ENCODE assay signal across 21 mouse cellular contexts in the genomic region with DNA sequence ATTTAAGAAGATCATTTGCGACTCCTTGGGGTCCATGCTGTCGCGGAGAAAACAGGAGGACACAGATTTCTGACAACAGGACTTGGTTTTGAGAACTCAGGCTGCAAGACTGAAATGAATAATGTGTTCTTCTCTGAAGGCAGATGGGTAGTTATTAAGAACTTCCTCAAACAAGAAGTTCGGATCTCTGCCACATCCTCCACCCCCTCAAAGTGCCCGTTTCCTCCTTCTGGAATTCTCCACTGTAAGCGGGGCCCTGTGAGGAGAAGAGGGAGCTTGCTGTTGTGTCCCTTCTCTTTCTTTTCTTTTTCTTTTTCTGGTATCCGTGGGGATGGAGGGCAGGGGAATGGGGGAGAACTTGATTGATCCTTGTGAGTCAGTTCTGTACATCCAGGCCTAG.
A peak's percentile ranks its signal among the peaks of the same experiment; 100 is the strongest.
DNase-seq lines count a peak whose midpoint lies in the region; ATAC-seq and TF ChIP-seq lines count a peak whose summit lies in the region.
"Had no signal": no experiment of that assay in that cellular context is flagged by ENCODE, and none has a peak within 500 bp of the region (broad histone marks: within the 10 kb centered on the region; RNA-seq: fewer than 3 reads in every experiment).

No protein-coding gene starts in this region.

- peaks cover 2% of the 10 kb centered on the region; the same call in 1 of the 2 replicates for H3K4me1 ChIP-seq in kidney, adult 2 months (ENCODE audit: control insufficient read depth, insufficient read depth, low read length)
- H3K4me1 ChIP-seq in lung, postnatal 0 days (ENCODE audit: insufficient read depth, low read depth, low read length), result no peaks in the 10 kb centered on the region
- H3K4me1 ChIP-seq: embryonic facial prominence, embryonic 15.5 days; heart, embryonic 12.5 days; hindbrain, embryonic 15.5 days had no signal

- no peak for TF ChIP-seq CTCF in kidney, adult 2 months (conservative IDR thresholded peaks at IDR 0.05; ENCODE audit: insufficient read depth, insufficient read length, low read depth, low read length)
- TF ChIP-seq CTCF in lung, postnatal 0 days (IDR thresholded peaks at IDR 0.05), result no peak

- H3K27me3 ChIP-seq in kidney, adult 2 months (replicated peaks; ENCODE audit: control insufficient read depth, insufficient read depth, low read length), result no peaks in the 10 kb centered on the region
- H3K27me3 ChIP-seq in lung, postnatal 0 days (replicated peaks; ENCODE audit: insufficient read depth, low read length), result no peaks in the 10 kb centered on the region
- H3K27me3 ChIP-seq: embryonic facial prominence, embryonic 15.5 days; heart, embryonic 12.5 days; hindbrain, embryonic 15.5 days had no signal

- no peaks in the 10 kb centered on the region for H3K36me3 ChIP-seq in kidney, adult 2 months (ENCODE audit: control insufficient read depth, insufficient read depth, low read length)
- H3K36me3 ChIP-seq in lung, postnatal 0 days (ENCODE audit: insufficient read depth, low read length), result no peaks in the 10 kb centered on the region
- H3K36me3 ChIP-seq: embryonic facial prominence, embryonic 15.5 days; forebrain, embryonic 10.5 days; G1E; heart, embryonic 12.5 days; hindbrain, embryonic 15.5 days had no signal

- no peak overlapping the region for H3K9ac ChIP-seq in lung, postnatal 0 days (replicated peaks; ENCODE audit: low read depth)
- H3K9ac ChIP-seq: embryonic facial prominence, embryonic 15.5 days; heart, embryonic 12.5 days; hindbrain, embryonic 15.5 days had no signal

- DNase-seq in kidney, adult 2 months, result peak; percentile 20
- DNase-seq in kidney, adult 8-10 months, result no peak
- peak; percentile 22 for DNase-seq in lung, postnatal 10 days
- DNase-seq in lung, postnatal 0 days (ENCODE audit: low spot score), result no peak
- peak; percentile 65 for DNase-seq in layer of hippocampus, adult 9-11 months
- DNase-seq in gastrocnemius, postnatal 25 days, result no peak
- DNase-seq: adrenal gland, adult 8-10 months; adrenal gland, postnatal 36 days; cerebellum, adult 11 months; cerebellum, adult 8-10 months; cerebellum, postnatal 14 days; embryo, embryonic 11 days; gastrocnemius, postnatal 10 days; heart, adult 2 months had no signal

- no peak overlapping the region for H3K4me3 ChIP-seq in kidney, adult 2 months (ENCODE audit: insufficient read depth, low read depth, low read length)
- H3K4me3 ChIP-seq in lung, postnatal 0 days (ENCODE audit: low read depth, low read length), result no peak overlapping the region
- H3K4me3 ChIP-seq: embryonic facial prominence, embryonic 15.5 days; erythroblast, embryonic 14.5 days; forebrain, embryonic 10.5 days; heart, adult 2 months; heart, embryonic 12.5 days; hindbrain, embryonic 15.5 days had no signal

- no peaks in the 10 kb centered on the region for H3K9me3 ChIP-seq in lung, postnatal 0 days (ENCODE audit: low read length)
- H3K9me3 ChIP-seq: embryonic facial prominence, embryonic 15.5 days; G1E; hindbrain, embryonic 15.5 days had no signal

- TF ChIP-seq POLR2A in kidney, adult 2 months (IDR thresholded peaks at IDR 0.05; ENCODE audit: low read depth, low read length), result no peak

- H3K4me2 ChIP-seq in lung, postnatal 0 days (replicated peaks; ENCODE audit: low read depth, low read length), result no peak overlapping the region
- H3K4me2 ChIP-seq: embryonic facial prominence, embryonic 15.5 days; heart, embryonic 12.5 days; hindbrain, embryonic 15.5 days had no signal

- no peak for ATAC-seq in lung, postnatal 0 days
- ATAC-seq: forebrain, embryonic 14.5 days had no signal

- no peak overlapping the region for H3K27ac ChIP-seq in kidney, adult 2 months (ENCODE audit: insufficient read depth, low read depth, low read length)
- H3K27ac ChIP-seq in lung, postnatal 0 days (ENCODE audit: low read length), result no peak overlapping the region
- H3K27ac ChIP-seq: embryonic facial prominence, embryonic 15.5 days; forebrain, embryonic 10.5 days; heart, adult 2 months; hindbrain, embryonic 15.5 days had no signal

- TF ChIP-seq EP300 in lung, postnatal 0 days (IDR thresholded peaks at IDR 0.05), result no peak

- 58% methylated on average over 7 of the region's 7 CpGs for WGBS in kidney, adult 2 months
- WGBS in lung, postnatal 0 days, result 47% methylated on average over 7 of the region's 7 CpGs

Comparison
In these comparisons a context has a peak if more than half of its experiments do, and no peak if none do; other contexts are left out.
1. DNase-seq: peak in kidney, adult 2 months (single experiment), lung, postnatal 10 days (single experiment) and layer of hippocampus, adult 9-11 months (single experiment); none in kidney, adult 8-10 months (0 of 2), lung, postnatal 0 days (single experiment) and gastrocnemius, postnatal 25 days (single experiment).